Mouse (Mus musculus) kidney, embryonic 15.5 days (tissue): ENCODE data around the gene Dusp12. TPM values are rescaled to one million over a fixed set of nuclear protein-coding genes. Genes with fewer than 3 reads are reported as not detected.

Experiments used
- ATAC-seq: fragments of 200-750 bp; cut with Nextera tagmentation; replicated peaks from 2 replicates; pipeline ENCODE4 v1.8.0; 2017; ENCODE audit warnings: moderate TSS enrichment; ENCODE audit not compliant: low FRiP score
- H3K27ac ChIP-seq: fragments of 300-500 bp; sonication (generic); 2 replicates; pipeline ENCODE4 v1.5.1; 2015; ENCODE audit warnings: mild to moderate bottlenecking, inconsistent platforms
- H3K27me3 ChIP-seq: fragments of 300-500 bp; sonication (generic); 2 replicates; pipeline ENCODE4 v1.6.1; 2015; ENCODE audit warnings: inconsistent platforms
- H3K36me3 ChIP-seq: fragments of 300-500 bp; sonication (generic); 2 replicates; pipeline ENCODE4 v1.6.1; 2015; ENCODE audit warnings: inconsistent platforms
- H3K4me1 ChIP-seq: fragments of 300-500 bp; sonication (generic); 2 replicates; pipeline ENCODE4 v1.6.1; 2015; ENCODE audit warnings: inconsistent platforms
- H3K4me2 ChIP-seq: fragments of 300-500 bp; sonication (generic); 2 replicates; pipeline ENCODE4 v1.6.1; 2015; ENCODE audit warnings: moderate library complexity, mild to moderate bottlenecking, inconsistent platforms
- H3K4me3 ChIP-seq: fragments of 300-500 bp; sonication (generic); replicated peaks from 2 replicates; pipeline ENCODE4 v1.5.1; 2015; ENCODE audit warnings: mild to moderate bottlenecking, inconsistent platforms
- H3K9ac ChIP-seq: fragments of 300-500 bp; sonication (generic); 2 replicates; pipeline ENCODE4 v1.6.1; 2015; ENCODE audit warnings: mild to moderate bottlenecking, inconsistent platforms
- H3K9me3 ChIP-seq: fragments of 300-500 bp; sonication (generic); replicated peaks from 2 replicates; pipeline ENCODE4 v1.6.1; 2016; ENCODE audit warnings: inconsistent platforms
- WGBS: fragments of 180-500 bp; shearing (Covaris S2); methylation state at CpG from one replicate; pipeline ENCODE4 v1.1.7; 2015; ENCODE audit warnings: mixed read lengths; 5-methylcytosine and 5-hydroxymethylcytosine counted together
- polyA plus RNA-seq: library from polyadenylated mRNA; unstranded; fragments of >200 nt; fragmentation: Nextera tagmentation; extraction: Ambion mirVana; gene quantifications from 2 replicates; pipeline ENCODE4 v1.2.1, GENCODE M21; 2015

Dusp12 gene
- polyA plus RNA-seq, 1 experiment from 2014 or later, result 35.0 TPM

DNA sequence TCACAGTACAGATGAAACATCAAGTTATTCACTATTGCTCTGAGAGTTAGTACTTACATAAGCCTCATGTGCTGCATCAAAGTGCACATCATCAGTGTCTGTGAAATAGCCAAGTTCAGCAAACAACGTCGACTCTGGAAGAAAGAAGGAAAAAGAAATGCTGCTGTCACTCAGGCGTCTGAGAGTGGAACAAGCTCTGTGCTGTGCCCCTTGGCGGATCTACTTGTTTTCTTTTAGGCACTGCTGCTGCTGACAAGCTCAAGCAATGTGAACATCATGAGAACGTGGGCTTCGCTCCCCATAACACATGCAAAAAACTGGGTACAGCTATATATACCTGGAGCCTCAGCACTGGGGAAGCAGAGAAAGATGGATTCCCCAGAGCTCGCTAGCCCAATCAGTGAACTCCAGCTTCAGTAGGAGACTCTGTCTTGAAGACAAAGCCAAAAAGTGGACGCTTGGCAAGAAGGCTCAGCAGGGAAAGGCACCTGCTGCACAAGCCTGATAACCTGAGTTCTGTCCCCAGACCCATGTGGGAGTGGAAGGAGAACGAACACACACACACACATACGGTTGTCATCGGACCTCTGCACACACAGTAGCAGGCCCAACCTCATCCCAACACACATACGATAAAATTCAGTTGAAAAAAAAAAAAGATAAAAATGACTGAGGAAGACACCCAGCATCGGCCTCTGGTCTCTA, 30.1 kb downstream of the Dusp12 start:
- Histone ChIP-seq H3K4me1 (no peaks in the 10 kb centered on the region), H3K36me3 (peaks cover 6% of the 10 kb centered on the region; the same call in 1 of the 2 replicates), H3K4me3 (no peak overlapping the region), H3K9me3 (no peaks in the 10 kb centered on the region), H3K27me3 (no peaks in the 10 kb centered on the region), H3K9ac (no peak overlapping the region), H3K4me2 (no peak overlapping the region), H3K27ac (no peak overlapping the region)
- no peak for ATAC-seq
- 90% methylated on average over 13 of the region's 13 CpGs for WGBS

- no peaks in the 10 kb centered on the region for H3K27me3 ChIP-seq
- no peaks in the 10 kb centered on the region for H3K9me3 ChIP-seq
- H3K9ac ChIP-seq, result no peak overlapping the region
- no peaks in the 10 kb centered on the region for H3K4me1 ChIP-seq
- H3K4me2 ChIP-seq, result no peak overlapping the region
- H3K36me3 ChIP-seq, result peaks cover 7% of the 10 kb centered on the region; the same call in 1 of the 2 replicates
- no peak overlapping the region for H3K4me3 ChIP-seq
- H3K27ac ChIP-seq, result no peak overlapping the region
- ATAC-seq, result no peak
- WGBS, result 90% methylated on average over 3 of the region's 3 CpGs
Measured at GRCm38 (mm10) chr1:170853604-170854003, 31.7 kb downstream of the Dusp12 start.

- H3K9me3 ChIP-seq, result no peaks in the 10 kb centered on the region
Measured at GRCm38 (mm10) chr1:170850637-170851624, 34.4 kb downstream of the Dusp12 start.

DNA sequence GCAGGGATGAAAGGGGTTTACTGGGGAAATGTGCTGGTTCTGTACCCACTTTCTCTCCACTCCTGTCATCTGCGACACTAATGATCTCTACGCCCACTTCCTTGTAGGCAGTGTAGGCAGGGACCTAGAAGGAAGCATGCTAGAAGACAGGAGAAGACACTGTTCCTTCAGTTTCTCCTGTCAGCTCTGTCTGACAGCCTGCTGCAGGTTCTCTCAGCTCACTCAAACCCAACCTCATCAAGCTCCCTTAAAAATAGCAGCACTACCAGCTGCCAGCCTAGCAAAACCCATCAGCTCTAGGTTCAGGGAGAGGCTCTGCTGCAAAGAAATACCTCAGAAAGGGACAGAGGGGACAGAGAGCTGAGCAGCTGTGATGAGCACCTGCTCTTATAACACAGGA, 35.3 kb downstream of the Dusp12 start:
- no peak overlapping the region for H3K4me2 ChIP-seq
- no peaks in the 10 kb centered on the region for H3K27me3 ChIP-seq
- H3K27ac ChIP-seq, result no peak overlapping the region
- H3K9me3 ChIP-seq, result no peaks in the 10 kb centered on the region
- H3K36me3 ChIP-seq, result peaks cover 7% of the 10 kb centered on the region; the same call in 1 of the 2 replicates
- no peaks in the 10 kb centered on the region for H3K4me1 ChIP-seq
- H3K9ac ChIP-seq, result no peak overlapping the region
- no peak for ATAC-seq
- no peak overlapping the region for H3K4me3 ChIP-seq
- WGBS, result 90% methylated on average over 2 of the region's 2 CpGs

More at GRCm38 (mm10) chr1:170850637-170851624, 34.4 kb downstream of the Dusp12 start:
- Histone ChIP-seq H3K36me3 (peaks cover 7% of the 10 kb centered on the region; the same call in 1 of the 2 replicates), H3K27me3 (no peaks in the 10 kb centered on the region), H3K27ac (no peak overlapping the region), H3K4me3 (no peak overlapping the region), H3K4me1 (no peaks in the 10 kb centered on the region), H3K9ac (no peak overlapping the region), H3K4me2 (no peak overlapping the region)
- WGBS, result 88% methylated on average over 23 of the region's 23 CpGs
- ATAC-seq, result no peak

- Histone ChIP-seq H3K36me3 (peaks cover 12% of the 10 kb centered on the region; the same call in 1 of the 2 replicates), H3K9me3 (no peaks in the 10 kb centered on the region), H3K27me3 (no peaks in the 10 kb centered on the region), H3K27ac (no peak overlapping the region), H3K4me1 (no peaks in the 10 kb centered on the region), H3K4me2 (no peak overlapping the region), H3K4me3 (no peak overlapping the region), H3K9ac (no peak overlapping the region)
- WGBS, result 61% methylated on average over 10 of the region's 10 CpGs
- ATAC-seq, result no peak
Measured at GRCm38 (mm10) chr1:170845448-170846307, 39.7 kb downstream of the Dusp12 start.

DNA sequence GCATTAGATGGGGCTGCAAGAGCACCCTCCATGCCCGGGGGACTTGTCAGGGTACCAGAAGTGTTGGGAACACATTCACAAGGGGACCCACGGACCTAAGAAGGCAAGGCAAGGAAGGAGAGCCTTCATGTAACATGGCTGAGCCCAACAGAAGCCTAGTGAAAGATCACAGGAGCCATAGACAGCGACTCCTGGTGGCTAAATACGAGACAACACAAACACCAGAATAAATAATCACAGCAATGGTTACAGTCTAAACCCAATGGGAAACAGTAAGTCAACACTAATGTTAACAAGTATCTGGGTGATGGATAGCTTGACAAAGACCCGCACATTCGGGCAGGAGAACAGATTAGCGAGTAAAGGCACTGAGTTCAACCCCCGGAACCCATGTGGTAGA, 41.0 kb downstream of the Dusp12 start:
- no peak overlapping the region for H3K4me2 ChIP-seq
- WGBS, result 54% methylated on average over 8 of the region's 8 CpGs
- no peak for ATAC-seq

DNA sequence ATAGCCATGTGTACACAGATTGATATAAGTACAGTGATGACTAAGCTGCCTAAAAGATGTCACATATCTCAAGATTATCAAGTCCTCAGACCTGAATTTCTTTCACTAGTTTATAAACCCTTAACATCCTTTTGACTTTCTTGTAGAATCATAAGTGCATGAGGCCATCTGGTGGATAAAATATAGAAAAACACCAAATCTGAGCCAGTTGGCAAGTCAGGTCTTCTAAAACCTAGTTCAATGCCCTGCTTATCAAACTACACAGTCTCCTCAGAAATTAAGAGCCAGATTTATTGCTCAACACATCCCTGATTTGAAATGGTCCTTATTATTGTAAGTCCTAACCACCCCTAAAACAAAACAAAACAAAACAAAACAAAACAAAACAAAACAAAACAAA, 45.7 kb downstream of the Dusp12 start:
- no peaks in the 10 kb centered on the region for H3K9me3 ChIP-seq
- H3K9ac ChIP-seq, result no peak overlapping the region
- no peak overlapping the region for H3K27ac ChIP-seq
- no peak overlapping the region for H3K4me3 ChIP-seq
- H3K36me3 ChIP-seq, result peaks cover 22% of the 10 kb centered on the region; the same call in 1 of the 2 replicates
- no peak overlapping the region for H3K4me2 ChIP-seq
- H3K27me3 ChIP-seq, result no peaks in the 10 kb centered on the region
- ATAC-seq, result no peak
- no peaks in the 10 kb centered on the region for H3K4me1 ChIP-seq

More for the DNA sequence above, 41.0 kb downstream of the Dusp12 start:
- peaks cover 14% of the 10 kb centered on the region; the same call in 1 of the 2 replicates for H3K36me3 ChIP-seq
- no peaks in the 10 kb centered on the region for H3K27me3 ChIP-seq
- H3K9me3 ChIP-seq, result no peaks in the 10 kb centered on the region
- H3K27ac ChIP-seq, result no peak overlapping the region
- H3K9ac ChIP-seq, result no peak overlapping the region
- no peak overlapping the region for H3K4me3 ChIP-seq
- H3K4me1 ChIP-seq, result no peaks in the 10 kb centered on the region

- Histone ChIP-seq H3K27me3 (no peaks in the 10 kb centered on the region), H3K4me3 (no peak overlapping the region), H3K9me3 (no peaks in the 10 kb centered on the region), H3K9ac (no peak overlapping the region), H3K4me2 (no peak overlapping the region), H3K36me3 (peaks cover 24% of the 10 kb centered on the region; the same call in 1 of the 2 replicates), H3K4me1 (no peaks in the 10 kb centered on the region), H3K27ac (no peak overlapping the region)
- 85% methylated on average over 9 of the region's 9 CpGs for WGBS
- ATAC-seq, result no peak
Measured at GRCm38 (mm10) chr1:170834756-170835155, 50.6 kb downstream of the Dusp12 start.

DNA sequence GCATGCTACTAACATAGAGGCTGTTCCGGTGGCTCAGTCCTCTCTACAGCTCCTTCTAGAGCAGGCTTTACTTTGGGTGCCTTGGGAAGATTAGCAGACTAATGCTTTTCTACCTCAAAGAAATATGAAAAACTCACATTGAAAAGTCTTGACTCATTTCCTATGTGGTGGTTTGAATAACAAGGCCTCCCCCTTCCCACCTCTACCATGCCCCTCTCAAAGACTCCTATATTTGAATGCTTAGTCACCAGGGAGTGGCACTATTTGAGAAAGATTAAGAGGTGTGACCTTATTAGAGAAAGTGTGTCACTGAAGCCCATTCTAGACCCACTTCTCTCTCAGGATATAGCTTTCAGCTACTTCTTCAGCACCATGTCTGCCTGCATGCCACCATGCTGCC, 55.6 kb downstream of the Dusp12 start:
- Histone ChIP-seq H3K4me1 (no peaks in the 10 kb centered on the region), H3K4me3 (no peak overlapping the region), H3K27me3 (no peaks in the 10 kb centered on the region), H3K27ac (no peak overlapping the region), H3K4me2 (no peak overlapping the region), H3K9me3 (no peaks in the 10 kb centered on the region), H3K36me3 (peaks cover 17% of the 10 kb centered on the region; the same call in 1 of the 2 replicates), H3K9ac (no peak overlapping the region)
- WGBS, result 91% methylated on average over 1 of the region's 1 CpGs
- no peak for ATAC-seq

DNA sequence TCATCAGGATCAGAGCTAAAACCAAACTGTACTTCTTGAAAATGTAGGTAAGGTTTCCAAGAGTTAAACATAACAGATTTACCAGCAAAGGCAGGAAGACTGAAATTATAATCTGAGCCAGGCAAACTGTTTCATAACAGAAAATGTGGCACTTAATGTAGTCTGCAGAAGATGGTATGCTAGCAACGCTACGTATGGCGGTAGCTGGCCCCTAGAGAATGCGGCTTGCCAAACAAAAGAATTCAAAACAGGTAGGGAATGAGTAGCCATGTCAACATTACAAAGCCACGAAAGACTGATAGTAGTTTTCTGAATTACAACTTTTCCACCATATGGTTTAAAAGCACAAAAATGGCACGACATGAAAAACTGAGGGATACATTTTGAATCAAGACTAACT, 56.0 kb downstream of the Dusp12 start:
- no peak overlapping the region for H3K27ac ChIP-seq
- ATAC-seq, result no peak
- 92% methylated on average over 6 of the region's 6 CpGs for WGBS
- no peaks in the 10 kb centered on the region for H3K27me3 ChIP-seq
- no peaks in the 10 kb centered on the region for H3K4me1 ChIP-seq
- H3K9ac ChIP-seq, result no peak overlapping the region
- no peak overlapping the region for H3K4me2 ChIP-seq
- H3K4me3 ChIP-seq, result no peak overlapping the region
- H3K9me3 ChIP-seq, result no peaks in the 10 kb centered on the region
- H3K36me3 ChIP-seq, result peaks cover 14% of the 10 kb centered on the region; the same call in 1 of the 2 replicates
